Mouse (Mus musculus): ENCODE measurements around the gene Nr4a1. TPM values are rescaled to one million over a fixed set of nuclear protein-coding genes. Genes with fewer than 3 reads are reported as not detected.

Nr4a1 gene
- polyA plus RNA-seq, 1 experiment from 2014 or later: 2.4 TPM

DNA sequence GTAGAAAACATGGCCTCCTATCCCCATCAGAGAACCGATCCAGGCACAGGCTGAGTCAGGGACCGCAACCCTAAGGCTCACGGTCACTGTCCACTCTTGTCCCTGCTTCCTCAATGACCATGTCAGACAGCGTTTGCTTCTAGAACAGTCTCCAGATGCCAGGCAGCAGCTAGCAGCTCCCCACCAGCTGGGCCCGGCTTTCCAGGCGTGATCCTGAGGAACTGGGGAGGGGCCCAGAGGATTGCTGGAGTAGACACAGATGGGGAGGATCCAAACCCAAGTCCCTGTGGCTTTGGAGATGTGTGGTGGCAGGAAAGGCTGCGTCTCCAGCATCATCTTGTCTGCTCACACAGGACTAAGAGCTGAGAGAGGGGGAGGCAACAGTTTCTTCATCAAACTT, 41.0 kb downstream of the Nr4a1 start:
- no peak overlapping the region for H3K27ac ChIP-seq
- H3K4me2 ChIP-seq: no peak overlapping the region
- H3K9me3 ChIP-seq (replicated peaks): no peaks in the 10 kb centered on the region
- H3K36me3 ChIP-seq (ENCODE audit: poor library complexity, severe bottlenecking): peaks cover 24% of the 10 kb centered on the region
- H3K9ac ChIP-seq: no peak overlapping the region
- H3K4me1 ChIP-seq: no peaks in the 10 kb centered on the region
- ATAC-seq: no peak
- no peak overlapping the region for H3K4me3 ChIP-seq
- WGBS: 85% methylated on average over 7 of the region's 7 CpGs
- H3K27me3 ChIP-seq: no peaks in the 10 kb centered on the region

DNA sequence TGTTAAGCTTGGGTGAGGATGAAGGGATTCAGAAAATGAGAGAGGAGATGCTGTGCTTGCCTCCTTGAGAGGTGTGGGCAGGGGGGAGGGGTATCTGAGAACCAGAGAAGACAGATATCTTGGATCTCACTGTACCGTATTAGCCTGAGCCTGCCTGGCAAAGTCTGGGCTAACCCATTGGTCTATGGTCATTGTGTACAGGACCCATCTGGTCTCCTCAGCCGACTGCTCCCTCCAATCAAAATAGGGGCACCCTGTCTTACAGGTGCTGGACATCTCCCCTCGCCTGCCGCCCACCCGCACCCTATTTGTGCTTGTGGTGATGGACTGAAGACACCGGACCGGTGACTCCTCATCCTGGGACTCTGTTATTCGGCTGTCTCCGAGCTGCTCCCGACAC, 41.5 kb downstream of the Nr4a1 start:
- no peak overlapping the region for H3K4me2 ChIP-seq
- H3K9me3 ChIP-seq (replicated peaks): no peaks in the 10 kb centered on the region
- H3K9ac ChIP-seq: no peak overlapping the region
- ATAC-seq: no peak
- peaks cover 19% of the 10 kb centered on the region for H3K36me3 ChIP-seq (ENCODE audit: poor library complexity, severe bottlenecking)
- H3K4me1 ChIP-seq: no peaks in the 10 kb centered on the region
- WGBS: 93% methylated on average over 10 of the region's 10 CpGs
- H3K27ac ChIP-seq: no peak overlapping the region
- H3K27me3 ChIP-seq: no peaks in the 10 kb centered on the region
- no peak overlapping the region for H3K4me3 ChIP-seq

DNA sequence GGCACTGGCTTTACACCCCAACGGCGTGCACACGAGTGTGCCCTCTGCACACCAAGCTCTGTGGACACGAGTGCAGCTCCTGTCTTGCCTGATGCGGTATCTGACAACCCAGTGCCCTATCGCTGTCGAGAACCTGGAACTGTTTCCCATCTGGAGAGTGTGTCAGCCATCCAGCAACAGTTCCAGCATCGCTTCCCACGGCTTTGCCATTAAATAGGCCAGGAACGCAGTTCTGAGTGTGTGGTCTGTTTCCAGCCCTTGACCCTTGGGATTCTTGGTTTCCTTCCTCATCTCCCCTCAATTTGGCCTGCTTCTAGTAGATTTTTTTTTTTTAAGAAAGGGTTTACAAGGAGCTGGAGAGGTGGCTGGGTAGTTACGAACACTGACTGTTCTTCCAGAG, 42.0 kb downstream of the Nr4a1 start:
- no peak for ATAC-seq
- Histone ChIP-seq H3K27ac (no peak overlapping the region), H3K9ac (no peak overlapping the region), H3K9me3 (replicated peaks) (no peaks in the 10 kb centered on the region), H3K4me1 (no peaks in the 10 kb centered on the region), H3K4me2 (no peak overlapping the region), H3K27me3 (no peaks in the 10 kb centered on the region), H3K4me3 (no peak overlapping the region), H3K36me3 (ENCODE audit: poor library complexity, severe bottlenecking) (peaks cover 14% of the 10 kb centered on the region)
- 90% methylated on average over 11 of the region's 11 CpGs for WGBS

DNA sequence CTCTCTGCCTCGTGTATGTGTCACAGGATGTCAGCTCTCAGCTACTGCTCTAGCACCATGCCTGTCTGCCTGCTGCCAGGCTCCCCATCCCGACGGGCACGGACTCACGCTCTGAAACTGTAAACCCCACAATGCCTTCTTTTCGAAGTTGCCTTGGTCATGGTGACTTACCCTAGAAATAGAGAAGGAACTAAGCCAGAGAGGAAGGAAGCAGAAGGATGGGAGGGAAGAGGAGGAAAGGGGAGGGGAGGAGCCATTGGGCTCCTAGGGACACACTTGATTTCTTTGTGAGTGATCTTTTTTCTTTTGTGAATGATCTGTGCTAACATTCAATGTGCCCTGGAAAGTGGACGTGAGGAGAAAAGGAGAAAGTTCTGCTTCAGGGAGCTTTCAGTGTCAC, 43.9 kb downstream of the Nr4a1 start:
- Histone ChIP-seq H3K27ac (no peak overlapping the region), H3K9ac (no peak overlapping the region), H3K27me3 (no peaks in the 10 kb centered on the region), H3K9me3 (replicated peaks) (no peaks in the 10 kb centered on the region), H3K4me1 (no peaks in the 10 kb centered on the region), H3K4me3 (no peak overlapping the region), H3K4me2 (no peak overlapping the region), H3K36me3 (ENCODE audit: poor library complexity, severe bottlenecking) (no peaks in the 10 kb centered on the region)
- no peak for ATAC-seq
- WGBS: 33% methylated on average over 7 of the region's 7 CpGs

GRCm38 (mm10) chr15:101298550-101298949, 44.5 kb downstream of the Nr4a1 start:
- Histone ChIP-seq H3K4me3 (no peak overlapping the region), H3K4me2 (peak overlapping the region; percentile 27; the same call in 1 of the 2 replicates)

GRCm38 (mm10) chr15:101299480-101299960, 45.5 kb downstream of the Nr4a1 start:
- Histone ChIP-seq H3K9ac (no peak overlapping the region), H3K4me2 (no peak overlapping the region), H3K27me3 (no peaks in the 10 kb centered on the region), H3K4me3 (no peak overlapping the region), H3K9me3 (replicated peaks) (no peaks in the 10 kb centered on the region), H3K4me1 (no peaks in the 10 kb centered on the region), H3K27ac (no peak overlapping the region), H3K36me3 (ENCODE audit: poor library complexity, severe bottlenecking) (no peaks in the 10 kb centered on the region)
- ATAC-seq: no peak
- WGBS: 85% methylated on average over 14 of the region's 14 CpGs

More at GRCm38 (mm10) chr15:101298550-101298949, 44.5 kb downstream of the Nr4a1 start:
- Histone ChIP-seq H3K4me1 (no peaks in the 10 kb centered on the region), H3K27ac (no peak overlapping the region), H3K36me3 (ENCODE audit: poor library complexity, severe bottlenecking) (no peaks in the 10 kb centered on the region), H3K27me3 (no peaks in the 10 kb centered on the region), H3K9ac (no peak overlapping the region), H3K9me3 (replicated peaks) (no peaks in the 10 kb centered on the region)
- no peak for ATAC-seq
- 17% methylated on average over 7 of the region's 7 CpGs for WGBS

DNA sequence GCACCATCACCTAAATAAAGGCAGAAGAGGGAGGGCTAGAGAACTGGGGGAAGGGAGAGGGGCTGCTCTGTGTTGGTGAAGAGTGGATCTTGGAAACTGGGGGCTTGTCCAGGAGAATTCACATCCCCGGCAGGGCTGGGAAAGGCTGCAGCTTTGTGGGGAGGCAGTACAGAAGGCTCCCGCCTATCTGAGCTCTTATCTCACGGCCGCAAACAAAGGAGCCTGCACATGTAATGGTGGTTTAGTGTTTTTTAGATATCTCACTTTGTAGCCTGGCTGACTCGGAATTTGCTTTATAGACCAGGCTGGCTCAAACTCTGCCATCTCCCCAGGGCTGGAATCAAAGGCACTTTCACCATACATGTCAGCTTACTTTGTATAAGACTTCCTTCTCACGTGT, 46.1 kb downstream of the Nr4a1 start:
- no peaks in the 10 kb centered on the region for H3K36me3 ChIP-seq (ENCODE audit: poor library complexity, severe bottlenecking)
- no peak for ATAC-seq
- no peak overlapping the region for H3K9ac ChIP-seq
- no peak overlapping the region for H3K4me2 ChIP-seq
- H3K9me3 ChIP-seq (replicated peaks): no peaks in the 10 kb centered on the region
- WGBS: 70% methylated on average over 6 of the region's 6 CpGs
- H3K27ac ChIP-seq: no peak overlapping the region
- H3K27me3 ChIP-seq: no peaks in the 10 kb centered on the region
- H3K4me1 ChIP-seq: no peaks in the 10 kb centered on the region
- H3K4me3 ChIP-seq: no peak overlapping the region

DNA sequence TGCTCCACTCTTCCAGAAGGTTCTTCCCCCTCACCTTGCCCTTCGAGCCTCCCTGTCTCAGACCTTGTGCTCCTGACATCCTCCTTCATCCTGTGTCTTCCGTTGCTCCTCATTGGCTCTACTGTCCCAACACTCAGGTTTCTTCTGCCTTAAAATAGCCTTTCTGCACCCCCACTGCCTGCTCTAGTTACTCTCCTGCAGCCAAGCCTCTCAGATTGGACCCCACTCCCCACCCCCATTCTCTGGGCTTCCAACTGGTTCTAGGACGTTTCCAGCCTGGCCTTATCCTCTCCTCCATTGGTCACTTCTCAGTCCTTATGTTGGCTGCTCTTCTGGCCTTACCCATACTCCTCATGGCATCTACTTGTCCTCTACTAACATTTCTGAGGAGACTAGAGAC, 48.1 kb downstream of the Nr4a1 start:
- Histone ChIP-seq H3K4me2 (no peak overlapping the region), H3K27ac (no peak overlapping the region), H3K4me1 (no peaks in the 10 kb centered on the region), H3K9ac (no peak overlapping the region), H3K36me3 (ENCODE audit: poor library complexity, severe bottlenecking) (no peaks in the 10 kb centered on the region), H3K9me3 (replicated peaks) (no peaks in the 10 kb centered on the region), H3K27me3 (no peaks in the 10 kb centered on the region), H3K4me3 (no peak overlapping the region)
- 82% methylated on average over 3 of the region's 3 CpGs for WGBS
- no peak for ATAC-seq

DNA sequence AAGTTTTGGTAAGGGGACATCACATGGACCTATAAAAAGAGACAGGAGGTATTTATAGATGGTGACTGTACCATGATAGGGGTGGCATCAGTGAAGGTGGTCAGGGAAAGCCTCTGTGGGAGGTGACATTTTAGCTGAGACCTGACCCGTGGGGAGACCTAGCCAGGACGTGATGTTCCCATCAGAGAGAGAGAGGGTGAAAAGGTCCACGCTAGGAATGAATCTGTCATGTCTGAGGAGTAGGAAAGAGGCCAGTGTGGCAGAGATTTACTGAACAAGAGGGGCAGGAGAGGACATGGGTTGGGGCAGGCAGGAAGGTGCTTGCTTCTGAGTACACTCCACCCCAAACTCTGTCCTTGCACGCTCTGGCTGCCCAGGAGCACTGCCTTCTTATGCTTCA, 49.8 kb downstream of the Nr4a1 start:
- Histone ChIP-seq H3K4me3 (no peak overlapping the region), H3K9ac (no peak overlapping the region), H3K9me3 (replicated peaks) (no peaks in the 10 kb centered on the region), H3K36me3 (ENCODE audit: poor library complexity, severe bottlenecking) (no peaks in the 10 kb centered on the region), H3K4me1 (no peaks in the 10 kb centered on the region), H3K27me3 (no peaks in the 10 kb centered on the region), H3K27ac (no peak overlapping the region), H3K4me2 (no peak overlapping the region)
- ATAC-seq: no peak
- WGBS: 89% methylated on average over 4 of the region's 4 CpGs

- no peaks in the 10 kb centered on the region for H3K36me3 ChIP-seq (ENCODE audit: poor library complexity, severe bottlenecking)
- ATAC-seq: no peak
- no peak overlapping the region for H3K4me2 ChIP-seq
- H3K27me3 ChIP-seq: no peaks in the 10 kb centered on the region
- H3K27ac ChIP-seq: no peak overlapping the region
- H3K4me3 ChIP-seq: no peak overlapping the region
- 78% methylated on average over 4 of the region's 4 CpGs for WGBS
- H3K4me1 ChIP-seq: peaks cover 4% of the 10 kb centered on the region; the same call in 1 of the 2 replicates
- H3K9ac ChIP-seq: no peak overlapping the region
- H3K9me3 ChIP-seq (replicated peaks): no peaks in the 10 kb centered on the region
Measured at GRCm38 (mm10) chr15:101306459-101306858, 52.4 kb downstream of the Nr4a1 start.

- WGBS: 65% methylated on average over 13 of the region's 13 CpGs
- no peak overlapping the region for H3K9ac ChIP-seq
Measured at GRCm38 (mm10) chr15:101308440-101309348, 54.6 kb downstream of the Nr4a1 start.

GRCm38 (mm10) chr15:101309493-101309892, 55.4 kb downstream of the Nr4a1 start:
- H3K4me2 ChIP-seq: no peak overlapping the region
- no peaks in the 10 kb centered on the region for H3K36me3 ChIP-seq (ENCODE audit: poor library complexity, severe bottlenecking)
- peaks cover 4% of the 10 kb centered on the region; the same call in 1 of the 2 replicates for H3K4me1 ChIP-seq
- no peak overlapping the region for H3K27ac ChIP-seq
- H3K4me3 ChIP-seq: no peak overlapping the region
- WGBS: 43% methylated on average over 5 of the region's 5 CpGs
- H3K9ac ChIP-seq: no peak overlapping the region
- no peak for ATAC-seq
- no peaks in the 10 kb centered on the region for H3K9me3 ChIP-seq (replicated peaks)
- no peaks in the 10 kb centered on the region for H3K27me3 ChIP-seq

More at GRCm38 (mm10) chr15:101308440-101309348, 54.6 kb downstream of the Nr4a1 start:
- Histone ChIP-seq H3K4me2 (no peak overlapping the region), H3K9me3 (replicated peaks) (no peaks in the 10 kb centered on the region), H3K27me3 (no peaks in the 10 kb centered on the region), H3K36me3 (ENCODE audit: poor library complexity, severe bottlenecking) (no peaks in the 10 kb centered on the region), H3K4me3 (no peak overlapping the region), H3K4me1 (peaks cover 4% of the 10 kb centered on the region; the same call in 1 of the 2 replicates), H3K27ac (no peak overlapping the region)
- no peak for ATAC-seq
